Mouse (Mus musculus): ENCODE measurements around the gene Tnni3k. TPM values are rescaled to one million over a fixed set of nuclear protein-coding genes. Genes with fewer than 3 reads are reported as not detected.

The Tnni3k gene
- polyA plus RNA-seq, 1 experiment from 2014 or later = 0.08 TPM

- Histone ChIP-seq H3K9me3 (ENCODE audit: control insufficient read depth) (no peaks in the 10 kb centered on the region), H3K36me3 (ENCODE audit: control insufficient read depth, insufficient read depth) (no peaks in the 10 kb centered on the region), H3K27me3 (replicated peaks; ENCODE audit: control insufficient read depth, insufficient read depth, low read length) (no peaks in the 10 kb centered on the region), H3K4me3 (ENCODE audit: low read depth, low read length) (no peak overlapping the region), H3K9ac (ENCODE audit: low read depth, low read length) (no peak overlapping the region), H3K4me2 (replicated peaks; ENCODE audit: low read depth) (no peak overlapping the region), H3K27ac (ENCODE audit: low read depth, low read length) (no peak overlapping the region), H3K4me1 (replicated peaks; ENCODE audit: control insufficient read depth, insufficient read depth, low read length) (peaks cover 2% of the 10 kb centered on the region; the same call in 1 of the 2 replicates)
- no peak for TF ChIP-seq CTCF (IDR thresholded peaks at IDR 0.05; ENCODE audit: low read depth)
- WGBS = 51% methylated on average over 2 of the region's 2 CpGs
- peak; percentile 46; the same call in 1 of the 2 replicates for ATAC-seq
Observed at GRCm38 (mm10) chr3:154881428-154881986, 173.7 kb downstream of the Tnni3k start.

GRCm38 (mm10) chr3:154880536-154880939 lies 174.7 kb downstream of the Tnni3k start:
- Histone ChIP-seq H3K27ac (ENCODE audit: low read depth, low read length) (peak overlapping the region; percentile 51; the same call in 1 of the 2 replicates), H3K27me3 (replicated peaks; ENCODE audit: control insufficient read depth, insufficient read depth, low read length) (no peaks in the 10 kb centered on the region), H3K4me2 (replicated peaks; ENCODE audit: low read depth) (no peak overlapping the region), H3K4me1 (replicated peaks; ENCODE audit: control insufficient read depth, insufficient read depth, low read length) (peaks cover 2% of the 10 kb centered on the region; the same call in 1 of the 2 replicates), H3K9me3 (ENCODE audit: control insufficient read depth) (no peaks in the 10 kb centered on the region), H3K9ac (ENCODE audit: low read depth, low read length) (no peak overlapping the region), H3K4me3 (ENCODE audit: low read depth, low read length) (no peak overlapping the region), H3K36me3 (ENCODE audit: control insufficient read depth, insufficient read depth) (no peaks in the 10 kb centered on the region)
- peak; percentile 60 for ATAC-seq
- TF ChIP-seq CTCF (IDR thresholded peaks at IDR 0.05; ENCODE audit: low read depth) = no peak
- WGBS = 24% methylated on average over 4 of the region's 4 CpGs

- no peaks in the 10 kb centered on the region for H3K36me3 ChIP-seq (ENCODE audit: control insufficient read depth, insufficient read depth)
- H3K4me3 ChIP-seq (ENCODE audit: low read depth, low read length) = no peak overlapping the region
- no peaks in the 10 kb centered on the region for H3K27me3 ChIP-seq (replicated peaks; ENCODE audit: control insufficient read depth, insufficient read depth, low read length)
- 38% methylated on average over 5 of the region's 5 CpGs for WGBS
- no peak overlapping the region for H3K9ac ChIP-seq (ENCODE audit: low read depth, low read length)
- H3K4me2 ChIP-seq (replicated peaks; ENCODE audit: low read depth) = no peak overlapping the region
- ATAC-seq = peak; percentile 81
- peaks cover 2% of the 10 kb centered on the region; the same call in 1 of the 2 replicates for H3K4me1 ChIP-seq (replicated peaks; ENCODE audit: control insufficient read depth, insufficient read depth, low read length)
- peak overlapping the region; percentile 51 for H3K27ac ChIP-seq (ENCODE audit: low read depth, low read length)
- no peaks in the 10 kb centered on the region for H3K9me3 ChIP-seq (ENCODE audit: control insufficient read depth)
- no peak for TF ChIP-seq CTCF (IDR thresholded peaks at IDR 0.05; ENCODE audit: low read depth)
Observed at GRCm38 (mm10) chr3:154880108-154880507, 175.1 kb downstream of the Tnni3k start.

- no peaks in the 10 kb centered on the region for H3K9me3 ChIP-seq (ENCODE audit: control insufficient read depth)
- peaks cover 2% of the 10 kb centered on the region; the same call in 1 of the 2 replicates for H3K4me1 ChIP-seq (replicated peaks; ENCODE audit: control insufficient read depth, insufficient read depth, low read length)
- H3K4me2 ChIP-seq (replicated peaks; ENCODE audit: low read depth) = no peak overlapping the region; the same call in 1 of the 2 replicates
- H3K36me3 ChIP-seq (ENCODE audit: control insufficient read depth, insufficient read depth) = no peaks in the 10 kb centered on the region
- H3K4me3 ChIP-seq (ENCODE audit: low read depth, low read length) = no peak overlapping the region
- H3K27ac ChIP-seq (ENCODE audit: low read depth, low read length) = peak overlapping the region; percentile 28; the same call in 1 of the 2 replicates
- H3K9ac ChIP-seq (ENCODE audit: low read depth, low read length) = no peak overlapping the region
- no peaks in the 10 kb centered on the region for H3K27me3 ChIP-seq (replicated peaks; ENCODE audit: control insufficient read depth, insufficient read depth, low read length)
- 14% methylated on average over 2 of the region's 2 CpGs for WGBS
- no peak for TF ChIP-seq CTCF (IDR thresholded peaks at IDR 0.05; ENCODE audit: low read depth)
- ATAC-seq = peak; percentile 85
Observed at GRCm38 (mm10) chr3:154879515-154879914, 175.7 kb downstream of the Tnni3k start.

GRCm38 (mm10) chr3:154879080-154879479 lies 176.1 kb downstream of the Tnni3k start:
- no peak overlapping the region for H3K4me3 ChIP-seq (ENCODE audit: low read depth, low read length)
- no peak overlapping the region; the same call in 1 of the 2 replicates for H3K4me2 ChIP-seq (replicated peaks; ENCODE audit: low read depth)
- H3K36me3 ChIP-seq (ENCODE audit: control insufficient read depth, insufficient read depth) = no peaks in the 10 kb centered on the region
- H3K27ac ChIP-seq (ENCODE audit: low read depth, low read length) = 0 out of 2 replicates have a peak overlapping the region, but pooled peaks have one; percentile 28
- H3K9me3 ChIP-seq (ENCODE audit: control insufficient read depth) = no peaks in the 10 kb centered on the region
- H3K9ac ChIP-seq (ENCODE audit: low read depth, low read length) = no peak overlapping the region
- ATAC-seq = no peak
- peaks cover 2% of the 10 kb centered on the region; the same call in 1 of the 2 replicates for H3K4me1 ChIP-seq (replicated peaks; ENCODE audit: control insufficient read depth, insufficient read depth, low read length)
- no peaks in the 10 kb centered on the region for H3K27me3 ChIP-seq (replicated peaks; ENCODE audit: control insufficient read depth, insufficient read depth, low read length)
- 78% methylated on average over 1 of the region's 1 CpGs for WGBS
- TF ChIP-seq CTCF (IDR thresholded peaks at IDR 0.05; ENCODE audit: low read depth) = no peak

GRCm38 (mm10) chr3:154868807-154869206 lies 186.4 kb downstream of the Tnni3k start:
- no peaks in the 10 kb centered on the region for H3K9me3 ChIP-seq (ENCODE audit: control insufficient read depth)
- no peak for TF ChIP-seq CTCF (IDR thresholded peaks at IDR 0.05; ENCODE audit: low read depth)
- H3K27me3 ChIP-seq (replicated peaks; ENCODE audit: control insufficient read depth, insufficient read depth, low read length) = no peaks in the 10 kb centered on the region
- no peaks in the 10 kb centered on the region for H3K36me3 ChIP-seq (ENCODE audit: control insufficient read depth, insufficient read depth)
- no peak overlapping the region for H3K4me3 ChIP-seq (ENCODE audit: low read depth, low read length)
- ATAC-seq = no peak
- 75% methylated on average over 4 of the region's 4 CpGs for WGBS
- H3K9ac ChIP-seq (ENCODE audit: low read depth, low read length) = no peak overlapping the region
- no peak overlapping the region for H3K27ac ChIP-seq (ENCODE audit: low read depth, low read length)
- no peaks in the 10 kb centered on the region; the same call in 1 of the 2 replicates for H3K4me1 ChIP-seq (replicated peaks; ENCODE audit: control insufficient read depth, insufficient read depth, low read length)
- H3K4me2 ChIP-seq (replicated peaks; ENCODE audit: low read depth) = no peak overlapping the region
